ENCODE assay signal across 8 mouse cellular contexts in the genomic region with DNA sequence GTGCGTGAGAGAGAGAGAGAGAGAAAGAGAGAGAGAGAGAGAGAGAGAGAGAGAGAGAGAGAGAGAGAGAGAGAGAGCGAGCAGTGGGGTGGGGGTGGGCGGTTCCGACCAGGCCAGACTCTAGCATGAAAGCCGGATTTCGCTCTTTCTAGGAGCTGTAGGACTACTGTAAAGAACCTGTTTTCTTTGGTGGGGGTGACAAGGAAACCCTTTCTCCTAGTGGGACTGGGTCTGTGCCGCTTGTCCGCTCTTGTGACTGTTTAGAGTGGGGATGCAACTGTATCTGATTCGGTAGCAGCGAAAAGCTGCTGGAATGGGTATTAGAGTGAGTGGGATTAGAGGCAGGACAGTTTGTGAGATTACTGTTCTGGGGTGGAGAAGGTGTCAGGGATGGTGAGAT. TPM values are rescaled to one million over a fixed set of nuclear protein-coding genes. Genes with fewer than 3 reads are reported as not detected.
A peak's percentile ranks its signal among the peaks of the same experiment; 100 is the strongest.
DNase-seq lines count a peak whose midpoint lies in the region; ATAC-seq and TF ChIP-seq lines count a peak whose summit lies in the region.

No protein-coding gene starts in this region.

- peak overlapping the region; percentile 52 to 65 for H3K4me3 ChIP-seq in heart, embryonic 14.5 days (ENCODE audit: control insufficient read depth in 1 of 2, insufficient read depth in 1 of 2, low read depth in 1 of 2, low read length in 2 of 2)
- H3K4me3 ChIP-seq in embryonic facial prominence, embryonic 10.5 days: peak overlapping the region; percentile 87
- H3K4me3 ChIP-seq in hindbrain, postnatal 0 days (ENCODE audit: low read length): peak overlapping the region; percentile 64
- H3K4me3 ChIP-seq in midbrain, embryonic 15.5 days: peak overlapping the region; percentile 75

- 19% methylated on average over 9 of the region's 10 CpGs for WGBS in heart, embryonic 14.5 days
- WGBS in embryonic facial prominence, embryonic 10.5 days: 4% methylated on average over 9 of the region's 10 CpGs
- 11% methylated on average over 9 of the region's 10 CpGs for WGBS in hindbrain, postnatal 0 days
- WGBS in midbrain, embryonic 15.5 days: 7% methylated on average over 9 of the region's 10 CpGs

- H3K36me3 ChIP-seq in heart, embryonic 14.5 days (ENCODE audit: control insufficient read depth, insufficient read depth, low read length): no peaks in the 10 kb centered on the region
- H3K36me3 ChIP-seq in embryonic facial prominence, embryonic 10.5 days (replicated peaks): no peaks in the 10 kb centered on the region
- H3K36me3 ChIP-seq in hindbrain, postnatal 0 days (ENCODE audit: insufficient read depth, low read length): no peaks in the 10 kb centered on the region
- no peaks in the 10 kb centered on the region for H3K36me3 ChIP-seq in midbrain, embryonic 15.5 days (replicated peaks)

- peak overlapping the region; percentile 99 for H3K4me2 ChIP-seq in heart, embryonic 14.5 days (ENCODE audit: low read length)
- peak overlapping the region; percentile 74 for H3K4me2 ChIP-seq in hindbrain, postnatal 0 days (ENCODE audit: low read depth, low read length)
- peak overlapping the region; percentile 96 for H3K4me2 ChIP-seq in midbrain, embryonic 15.5 days

- ATAC-seq in heart, embryonic 14.5 days (ENCODE audit: insufficient number of reproducible peaks, insufficient read depth, low FRiP score, low read depth): no peak
- ATAC-seq in hindbrain, postnatal 0 days: no peak
- ATAC-seq in midbrain, embryonic 15.5 days (replicated peaks): no peak
- no peak for ATAC-seq in erythroid progenitor cell, adult 5-6 weeks (replicated peaks; ENCODE audit: low FRiP score, poor library complexity, severe bottlenecking)

- peaks cover 40% of the 10 kb centered on the region for H3K27me3 ChIP-seq in heart, embryonic 14.5 days (ENCODE audit: control insufficient read depth, insufficient read depth, low read length)
- peaks cover 29% of the 10 kb centered on the region for H3K27me3 ChIP-seq in embryonic facial prominence, embryonic 10.5 days (replicated peaks; ENCODE audit: low read depth, poor library complexity, severe bottlenecking)
- H3K27me3 ChIP-seq in hindbrain, postnatal 0 days (ENCODE audit: insufficient read depth, low read length): no peaks in the 10 kb centered on the region
- no peaks in the 10 kb centered on the region for H3K27me3 ChIP-seq in midbrain, embryonic 15.5 days (replicated peaks)

- DNase-seq in heart, adult 18-20 months: no peak
- peak; percentile 17 for DNase-seq in embryonic facial prominence, embryonic 10.5 days (ENCODE audit: low spot score)
- no peak for DNase-seq in hindbrain, postnatal 0 days (ENCODE audit: low spot score)
- DNase-seq in frontal cortex, postnatal 10 days (ENCODE audit: low spot score in 2 of 2): no peak
- DNase-seq in right cerebral cortex, adult 2 months (ENCODE audit: low spot score in 2 of 2): no peak

- no peaks in the 10 kb centered on the region for H3K9me3 ChIP-seq in heart, embryonic 14.5 days (ENCODE audit: control insufficient read depth, low read length)
- H3K9me3 ChIP-seq in embryonic facial prominence, embryonic 10.5 days: no peaks in the 10 kb centered on the region
- no peaks in the 10 kb centered on the region for H3K9me3 ChIP-seq in hindbrain, postnatal 0 days (ENCODE audit: low read length)
- no peaks in the 10 kb centered on the region for H3K9me3 ChIP-seq in midbrain, embryonic 15.5 days

- H3K4me1 ChIP-seq in heart, embryonic 14.5 days (ENCODE audit: control insufficient read depth in 2 of 2, insufficient read depth in 2 of 2, low read length in 2 of 2): peaks cover 6 to 18% of the 10 kb centered on the region in 2 experiments; a peak in 3 of 4 replicates
- peaks cover 44% of the 10 kb centered on the region for H3K4me1 ChIP-seq in embryonic facial prominence, embryonic 10.5 days
- H3K4me1 ChIP-seq in hindbrain, postnatal 0 days (ENCODE audit: insufficient read depth, low read length): peaks cover 6% of the 10 kb centered on the region; the same call in 1 of the 2 replicates
- H3K4me1 ChIP-seq in midbrain, embryonic 15.5 days: peaks cover 39% of the 10 kb centered on the region

- peak overlapping the region; percentile 72 for H3K9ac ChIP-seq in heart, embryonic 14.5 days (ENCODE audit: low read length)
- peak overlapping the region; percentile 76 for H3K9ac ChIP-seq in hindbrain, postnatal 0 days (replicated peaks; ENCODE audit: low read length)
- H3K9ac ChIP-seq in midbrain, embryonic 15.5 days: peak overlapping the region; percentile 32; the same call in 1 of the 2 replicates

- no peak for TF ChIP-seq CTCF in hindbrain, postnatal 0 days (IDR thresholded peaks at IDR 0.05; ENCODE audit: low read depth)

- H3K27ac ChIP-seq in heart, embryonic 14.5 days (replicated peaks in 1 of 2; ENCODE audit: control insufficient read depth in 1 of 2, insufficient read depth in 1 of 2, low read depth in 2 of 2, low read length in 2 of 2): no peak overlapping the region
- H3K27ac ChIP-seq in embryonic facial prominence, embryonic 10.5 days (replicated peaks): peak overlapping the region; percentile 95
- H3K27ac ChIP-seq in hindbrain, postnatal 0 days: no peak overlapping the region
- peak overlapping the region; percentile 95; the same call in 1 of the 2 replicates for H3K27ac ChIP-seq in midbrain, embryonic 15.5 days

RNA-seq across cellular contexts. Expression of a gene that starts 42.7 kb away (rescaled TPM):
- polyA plus RNA-seq in heart, embryonic 14.5 days (2014; fragmentation: Nextera tagmentation; extraction: Ambion mirVana): 9.2 and 10.6 TPM in 2 replicates
- 1 to 10 TPM; 1.2 to 2.2 TPM for total RNA-seq in heart, adult 18-20 months (2021)
- polyA plus RNA-seq in embryonic facial prominence, embryonic 10.5 days (2016; fragmentation: Nextera tagmentation; extraction: Ambion mirVana): 29.3 and 31.5 TPM in 2 replicates
- 49.7 and 49.8 TPM in 2 replicates for total RNA-seq in hindbrain, postnatal 0 days (2014; rRNA removed)
- 24.1 and 24.7 TPM in 2 replicates for polyA plus RNA-seq in hindbrain, postnatal 0 days (2015; fragmentation: Nextera tagmentation; extraction: Ambion mirVana)
- 46.9 and 52.7 TPM in 2 replicates for polyA plus RNA-seq in midbrain, embryonic 15.5 days (2015; fragmentation: Nextera tagmentation; extraction: Ambion mirVana)
- 1.7 and 5.8 TPM in 2 replicates for total RNA-seq in erythroid progenitor cell, adult 5-6 weeks (2015; ENCODE audit: low replicate concordance)
- 0.23 and 3.5 TPM in 2 replicates for total RNA-seq in erythroid progenitor cell, adult 5-6 weeks (2017; ENCODE audit: low replicate concordance)

Comparison
In these comparisons a context has a peak if more than half of its experiments do, and no peak if none do; other contexts are left out.
1. H3K27ac ChIP-seq: peak in embryonic facial prominence, embryonic 10.5 days (single experiment) and midbrain, embryonic 15.5 days (single experiment); none in heart, embryonic 14.5 days (0 of 2) and hindbrain, postnatal 0 days (single experiment).
2. Peak in every context shown above with its lines, with median percentiles within 50 percentile points of each other: H3K4me2 ChIP-seq, H3K4me3 ChIP-seq and H3K9ac ChIP-seq.